Mouse (Mus musculus) effector memory CD4-positive, alpha-beta T cell, adult 5 months (primary cell): ENCODE measurements around the gene Olfr628. TPM values are rescaled to one million over a fixed set of nuclear protein-coding genes. Genes with fewer than 3 reads are reported as not detected.

Experiments used
- polyA plus RNA-seq: library from polyadenylated mRNA; unstranded; fragments of 100-300 nt; shearing (Covaris generic); gene quantifications from one replicate; pipeline ENCODE4 v1.2.1, GENCODE M21; 2017

The Olfr628 gene
- not detected for polyA plus RNA-seq

DNA sequence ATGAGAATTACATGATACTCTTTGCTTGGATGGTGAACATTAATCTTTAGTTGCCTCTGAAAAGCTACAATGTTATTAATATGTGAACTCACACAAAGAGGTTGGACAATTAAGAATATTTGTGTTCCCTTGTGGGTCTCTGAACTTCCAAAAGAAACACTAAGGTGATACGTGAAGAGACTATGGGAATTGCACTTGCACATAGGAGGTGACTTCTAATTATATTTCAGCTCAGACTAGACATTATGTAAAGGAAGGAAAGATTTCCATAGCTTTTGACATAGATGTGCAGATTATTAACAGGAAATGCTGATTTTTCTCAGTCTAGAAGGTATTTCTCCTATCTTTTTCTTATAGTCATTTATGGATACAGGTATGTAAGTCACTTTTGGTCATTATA lies at the start of gene Olfr628:
Gene Olfr628, plus strand, starts transcription at position 301 of the 400 bp plus-strand sequence.

DNA sequence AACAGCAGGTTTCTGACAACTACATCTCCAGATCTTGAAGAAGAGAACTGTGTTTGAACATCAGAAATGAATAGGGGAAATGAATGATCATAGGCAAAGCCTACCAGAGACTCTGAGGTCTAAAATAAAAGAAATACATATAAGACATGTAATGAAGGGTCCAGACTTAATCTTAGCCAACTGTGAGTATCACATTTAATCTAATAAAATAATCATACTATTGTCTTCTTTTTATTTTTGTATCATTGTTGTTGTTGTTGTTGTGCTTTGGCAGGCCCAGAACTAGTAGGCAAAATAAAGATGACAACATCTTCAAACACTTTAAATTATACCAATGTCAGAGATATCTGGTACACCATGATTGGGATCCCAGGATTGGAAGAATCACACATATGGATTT lies 47.8 kb upstream of the Olfr628 start, which contains the start of gene Olfr625-ps1:
Gene Olfr625-ps1, plus strand, starts transcription at position 301 of the 400 bp plus-strand sequence.

GRCm38 (mm10) chr7:103714371-103714770 lies 15.8 kb upstream of the Olfr628 start, which contains the start of gene Olfr243:
Gene Olfr243 (plus strand): TSS chr7:103714671.

GRCm38 (mm10) chr7:103744843-103745242 lies 14.7 kb downstream of the Olfr628 start, which contains the start of gene Olfr629:
Gene Olfr629 (minus strand): TSS chr7:103744943.

GRCm38 (mm10) chr7:103757233-103757632 lies 27.1 kb downstream of the Olfr628 start, which contains the start of gene Olfr630:
Gene Olfr630 (minus strand): TSS chr7:103757333.

DNA sequence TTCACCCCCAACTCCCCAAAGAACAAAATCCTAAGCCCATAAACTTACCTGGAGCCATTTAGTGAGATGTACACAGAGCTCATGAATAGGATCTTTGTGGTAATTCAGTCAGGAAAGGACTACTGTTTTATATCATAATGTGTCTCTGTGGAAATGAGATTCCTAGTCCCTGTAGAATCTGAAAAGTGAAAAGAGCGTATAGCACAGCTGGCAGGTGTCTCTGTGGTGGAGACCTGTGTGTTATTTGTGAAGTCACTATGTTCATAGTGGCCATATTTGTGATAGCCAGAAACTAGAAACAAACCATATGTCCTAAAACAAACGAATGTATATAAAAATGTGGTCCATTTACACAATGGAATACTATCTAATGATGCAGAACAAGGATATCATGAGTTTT lies 41.3 kb downstream of the Olfr628 start, which contains the start of gene Olfr69:
Gene Olfr69, minus strand, starts transcription at position 101 of the 400 bp plus-strand sequence.

DNA sequence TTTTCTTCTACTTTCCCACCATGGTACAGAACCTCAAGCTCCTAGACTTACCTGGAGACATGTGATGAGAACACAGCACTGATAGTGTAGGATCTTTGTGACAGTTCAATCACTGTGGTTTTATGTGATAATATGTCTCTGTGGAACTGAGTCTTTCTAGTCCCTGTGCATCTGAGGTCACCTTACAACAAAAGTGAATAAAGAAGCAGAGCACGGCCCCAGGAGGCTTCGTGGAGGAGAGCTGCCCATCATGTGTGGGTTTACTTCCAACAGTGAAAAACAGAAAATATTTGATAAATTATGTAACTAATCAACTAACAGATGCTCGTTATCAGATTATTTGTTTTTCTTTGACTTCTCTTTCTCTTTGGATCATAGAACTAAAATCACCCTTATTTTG lies 49.4 kb downstream of the Olfr628 start, which contains the start of gene Olfr68:
Gene Olfr68, minus strand, starts transcription at position 101 of the 400 bp plus-strand sequence.

Other genes starting within 250 kb of the Olfr628 start
- gene Olfr609, start 232.3 kb upstream of the Olfr628 start, polyA plus RNA-seq = not detected
- not detected for gene Olfr610, start 218.3 kb upstream of the Olfr628 start, polyA plus RNA-seq
- gene Olfr611, start 209.5 kb upstream of the Olfr628 start, polyA plus RNA-seq = not detected
- gene Olfr612, start 187.7 kb upstream of the Olfr628 start, polyA plus RNA-seq = not detected
- gene Olfr613, start 182.3 kb upstream of the Olfr628 start, polyA plus RNA-seq = not detected
- gene Olfr615, start 174.3 kb upstream of the Olfr628 start, polyA plus RNA-seq = not detected
- gene Olfr616, start 161.2 kb upstream of the Olfr628 start, polyA plus RNA-seq = not detected
- gene Olfr617, start 157.3 kb upstream of the Olfr628 start, polyA plus RNA-seq = not detected
- gene Olfr618, start 140.3 kb upstream of the Olfr628 start, polyA plus RNA-seq = not detected
- gene Olfr619, start 129.8 kb upstream of the Olfr628 start, polyA plus RNA-seq = not detected
- gene Olfr620, start 117.8 kb upstream of the Olfr628 start, polyA plus RNA-seq = not detected
- gene Olfr622, start 87.7 kb upstream of the Olfr628 start, polyA plus RNA-seq = not detected
- not detected for gene Olfr623, start 66.7 kb upstream of the Olfr628 start, polyA plus RNA-seq
- not detected for gene Olfr624, start 59.2 kb upstream of the Olfr628 start, polyA plus RNA-seq
- gene Olfr625-ps1, start 47.7 kb upstream of the Olfr628 start, polyA plus RNA-seq = not detected
- gene Olfr243, start 15.7 kb upstream of the Olfr628 start, polyA plus RNA-seq = not detected
- not detected for gene Olfr629, start 14.6 kb downstream of the Olfr628 start, polyA plus RNA-seq
- gene Olfr630, start 27.0 kb downstream of the Olfr628 start, polyA plus RNA-seq = not detected
- gene Olfr69, start 41.2 kb downstream of the Olfr628 start, polyA plus RNA-seq = not detected
- gene Olfr68, start 49.3 kb downstream of the Olfr628 start, polyA plus RNA-seq = 0.14 TPM
- gene Olfr67, start 61.4 kb downstream of the Olfr628 start, polyA plus RNA-seq = not detected
- not detected for gene Hbb-bt, start 83.6 kb downstream of the Olfr628 start, polyA plus RNA-seq
- 1.6 TPM for gene Hbb-bs, start 97.7 kb downstream of the Olfr628 start, polyA plus RNA-seq
- not detected for gene Hbb-bh2, start 110.1 kb downstream of the Olfr628 start, polyA plus RNA-seq
- gene Hbb-bh1, start 112.8 kb downstream of the Olfr628 start, polyA plus RNA-seq = not detected
- gene Hbb-y, start 122.8 kb downstream of the Olfr628 start, polyA plus RNA-seq = not detected
- not detected for gene Olfr66, start 155.9 kb downstream of the Olfr628 start, polyA plus RNA-seq
- gene Olfr64, start 164.1 kb downstream of the Olfr628 start, polyA plus RNA-seq = not detected
- gene Olfr65, start 173.1 kb downstream of the Olfr628 start, polyA plus RNA-seq = not detected
- not detected for gene Olfr631, start 198.5 kb downstream of the Olfr628 start, polyA plus RNA-seq
- not detected for gene Olfr632, start 204.0 kb downstream of the Olfr628 start, polyA plus RNA-seq
- not detected for gene Olfr633, start 214.1 kb downstream of the Olfr628 start, polyA plus RNA-seq
- gene Olfr635, start 240.8 kb downstream of the Olfr628 start, polyA plus RNA-seq = 0.06 TPM